Mouse (Mus musculus): ENCODE measurements at regions not wholly inside any gene's neighbourhood (a gene's known extent, or its start where the extent isn't known, plus 50 kb on each side); places are given as distances from the start of the nearest gene placed in this dataset.

GRCm38 (mm10) chr13:97453469-97453868, 212.6 kb downstream of the Enc1 start:
- Histone ChIP-seq H3K36me3 (no peaks in the 10 kb centered on the region), H3K27me3 (no peaks in the 10 kb centered on the region), H3K9me3 (no peaks in the 10 kb centered on the region), H3K4me2 (no peak overlapping the region), H3K4me1 (peaks cover 10% of the 10 kb centered on the region; the same call in 1 of the 2 replicates), H3K4me3 (no peak overlapping the region), H3K27ac (no peak overlapping the region), H3K9ac (no peak overlapping the region)
- WGBS = 59% methylated on average over 6 of the region's 6 CpGs
- no peak for ATAC-seq (ENCODE audit: borderline replicate concordance, extremely low read depth, low FRiP score, low TSS enrichment)

GRCm38 (mm10) chr13:97453090-97453430, 212.2 kb downstream of the Enc1 start:
- Histone ChIP-seq H3K9ac (no peak overlapping the region), H3K4me1 (peaks cover 10% of the 10 kb centered on the region; the same call in 1 of the 2 replicates), H3K4me3 (no peak overlapping the region), H3K27me3 (no peaks in the 10 kb centered on the region), H3K9me3 (no peaks in the 10 kb centered on the region), H3K27ac (no peak overlapping the region), H3K4me2 (no peak overlapping the region), H3K36me3 (no peaks in the 10 kb centered on the region)
- peak; percentile 39; the same call in 1 of the 2 replicates for ATAC-seq (ENCODE audit: borderline replicate concordance, extremely low read depth, low FRiP score, low TSS enrichment)
- 32% methylated on average over 5 of the region's 5 CpGs for WGBS

GRCm38 (mm10) chr13:97452386-97453089, 211.6 kb downstream of the Enc1 start:
- no peaks in the 10 kb centered on the region for H3K36me3 ChIP-seq
- H3K4me2 ChIP-seq = no peak overlapping the region
- 37% methylated on average over 11 of the region's 11 CpGs for WGBS
- no peak overlapping the region for H3K27ac ChIP-seq
- no peak for ATAC-seq (ENCODE audit: borderline replicate concordance, extremely low read depth, low FRiP score, low TSS enrichment)
- H3K27me3 ChIP-seq = no peaks in the 10 kb centered on the region
- H3K9ac ChIP-seq = no peak overlapping the region
- no peaks in the 10 kb centered on the region for H3K9me3 ChIP-seq
- H3K4me3 ChIP-seq = no peak overlapping the region
- H3K4me1 ChIP-seq = peaks cover 10% of the 10 kb centered on the region; the same call in 1 of the 2 replicates

- no peak overlapping the region for H3K4me3 ChIP-seq
- 39% methylated on average over 10 of the region's 10 CpGs for WGBS
Observed at GRCm38 (mm10) chr13:97451276-97451675, 210.4 kb downstream of the Enc1 start.

GRCm38 (mm10) chr13:97448123-97448522, 207.2 kb downstream of the Enc1 start:
- H3K27me3 ChIP-seq = no peaks in the 10 kb centered on the region
- H3K9me3 ChIP-seq = no peaks in the 10 kb centered on the region
- H3K36me3 ChIP-seq = no peaks in the 10 kb centered on the region
- no peak overlapping the region for H3K27ac ChIP-seq
- no peak overlapping the region for H3K4me2 ChIP-seq
- H3K4me1 ChIP-seq = peaks cover 13% of the 10 kb centered on the region
- ATAC-seq (ENCODE audit: borderline replicate concordance, extremely low read depth, low FRiP score, low TSS enrichment) = no peak
- no peak overlapping the region for H3K4me3 ChIP-seq
- H3K9ac ChIP-seq = no peak overlapping the region
- 100% methylated on average over 1 of the region's 1 CpGs for WGBS

More at GRCm38 (mm10) chr13:97451276-97451675, 210.4 kb downstream of the Enc1 start:
- H3K4me1 ChIP-seq = peaks cover 10% of the 10 kb centered on the region; the same call in 1 of the 2 replicates
- no peaks in the 10 kb centered on the region for H3K9me3 ChIP-seq
- H3K27ac ChIP-seq = no peak overlapping the region
- H3K36me3 ChIP-seq = no peaks in the 10 kb centered on the region
- H3K9ac ChIP-seq = no peak overlapping the region
- H3K27me3 ChIP-seq = no peaks in the 10 kb centered on the region
- no peak for ATAC-seq (ENCODE audit: borderline replicate concordance, extremely low read depth, low FRiP score, low TSS enrichment)
- H3K4me2 ChIP-seq = no peak overlapping the region

- 56% methylated on average over 14 of the region's 14 CpGs for WGBS
- H3K9me3 ChIP-seq = no peaks in the 10 kb centered on the region
Observed at GRCm38 (mm10) chr13:97443731-97444428, 203.0 kb downstream of the Enc1 start.

GRCm38 (mm10) chr13:97442806-97443205, 201.9 kb downstream of the Enc1 start:
- Histone ChIP-seq H3K4me1 (peaks cover 52% of the 10 kb centered on the region), H3K27me3 (no peaks in the 10 kb centered on the region), H3K9ac (no peak overlapping the region), H3K4me2 (no peak overlapping the region), H3K4me3 (no peak overlapping the region), H3K27ac (peak overlapping the region; percentile 68), H3K36me3 (no peaks in the 10 kb centered on the region), H3K9me3 (no peaks in the 10 kb centered on the region)
- no peak for ATAC-seq (ENCODE audit: borderline replicate concordance, extremely low read depth, low FRiP score, low TSS enrichment)
- WGBS = 70% methylated on average over 1 of the region's 1 CpGs

More at GRCm38 (mm10) chr13:97443731-97444428, 203.0 kb downstream of the Enc1 start:
- H3K27me3 ChIP-seq = no peaks in the 10 kb centered on the region
- no peaks in the 10 kb centered on the region for H3K36me3 ChIP-seq
- peaks cover 44% of the 10 kb centered on the region for H3K4me1 ChIP-seq
- no peak overlapping the region for H3K27ac ChIP-seq
- ATAC-seq (ENCODE audit: borderline replicate concordance, extremely low read depth, low FRiP score, low TSS enrichment) = no peak
- no peak overlapping the region for H3K4me3 ChIP-seq
- no peak overlapping the region for H3K9ac ChIP-seq
- no peak overlapping the region for H3K4me2 ChIP-seq

- H3K4me3 ChIP-seq = no peak overlapping the region
- H3K9me3 ChIP-seq = no peaks in the 10 kb centered on the region
- peaks cover 54% of the 10 kb centered on the region for H3K4me1 ChIP-seq
- H3K9ac ChIP-seq = no peak overlapping the region
- 32% methylated on average over 10 of the region's 10 CpGs for WGBS
- H3K27me3 ChIP-seq = no peaks in the 10 kb centered on the region
- peak overlapping the region; percentile 68 for H3K27ac ChIP-seq
- no peak for ATAC-seq (ENCODE audit: borderline replicate concordance, extremely low read depth, low FRiP score, low TSS enrichment)
- H3K36me3 ChIP-seq = no peaks in the 10 kb centered on the region
- peak overlapping the region; percentile 0; the same call in 1 of the 2 replicates for H3K4me2 ChIP-seq
Observed at GRCm38 (mm10) chr13:97442283-97442682, 201.4 kb downstream of the Enc1 start.

- Histone ChIP-seq H3K4me2 (peak overlapping the region; percentile 0; the same call in 1 of the 2 replicates), H3K27me3 (no peaks in the 10 kb centered on the region), H3K9me3 (no peaks in the 10 kb centered on the region), H3K27ac (peak overlapping the region; percentile 68), H3K4me3 (no peak overlapping the region), H3K36me3 (no peaks in the 10 kb centered on the region), H3K4me1 (peaks cover 58% of the 10 kb centered on the region), H3K9ac (no peak overlapping the region)
- no peak for ATAC-seq (ENCODE audit: borderline replicate concordance, extremely low read depth, low FRiP score, low TSS enrichment)
- WGBS = 40% methylated on average over 2 of the region's 2 CpGs
Observed at GRCm38 (mm10) chr13:97441803-97442202, 200.9 kb downstream of the Enc1 start.

- Histone ChIP-seq H3K27ac (peak overlapping the region; percentile 36; the same call in 1 of the 2 replicates), H3K4me3 (peak overlapping the region; percentile 14; the same call in 1 of the 2 replicates), H3K4me2 (peak overlapping the region; percentile 46), H3K27me3 (no peaks in the 10 kb centered on the region), H3K9me3 (no peaks in the 10 kb centered on the region), H3K36me3 (no peaks in the 10 kb centered on the region), H3K4me1 (peaks cover 81% of the 10 kb centered on the region), H3K9ac (peak overlapping the region; percentile 1; the same call in 1 of the 2 replicates)
- 13% methylated on average over 16 of the region's 16 CpGs for WGBS
- ATAC-seq (ENCODE audit: borderline replicate concordance, extremely low read depth, low FRiP score, low TSS enrichment) = peak; percentile 28; the same call in 1 of the 2 replicates
Observed at GRCm38 (mm10) chr13:97439216-97439979, 198.5 kb downstream of the Enc1 start.

- H3K27me3 ChIP-seq = no peaks in the 10 kb centered on the region
- H3K9me3 ChIP-seq = no peaks in the 10 kb centered on the region
- WGBS = 35% methylated on average over 12 of the region's 12 CpGs
- H3K4me3 ChIP-seq = peak overlapping the region; percentile 14; the same call in 1 of the 2 replicates
- H3K36me3 ChIP-seq = no peaks in the 10 kb centered on the region
- ATAC-seq (ENCODE audit: borderline replicate concordance, extremely low read depth, low FRiP score, low TSS enrichment) = no peak
- H3K4me1 ChIP-seq = peaks cover 76% of the 10 kb centered on the region
- peak overlapping the region; percentile 1; the same call in 1 of the 2 replicates for H3K9ac ChIP-seq
- H3K27ac ChIP-seq = peak overlapping the region; percentile 36; the same call in 1 of the 2 replicates
- H3K4me2 ChIP-seq = peak overlapping the region; percentile 46
Observed at GRCm38 (mm10) chr13:97438692-97439091, 197.8 kb downstream of the Enc1 start.

All from lung, embryonic 15.5 days (tissue).